Mouse (Mus musculus) neural tube, embryonic 14.5 days (tissue): Measurements from ENCODE around the gene Caml. TPM values are rescaled to one million over a fixed set of nuclear protein-coding genes. Genes with fewer than 3 reads are reported as not detected.
"Not testable (repeated sequence)": the region's sequence is repeated elsewhere in the genome, so short reads cannot be mapped to it uniquely, and the experiment has no call there.

ENCODE experiments used
- ATAC-seq: fragments of 200-750 bp; cut with Nextera tagmentation; 2 replicates; pipeline ENCODE4 v1.8.0; 2017; ENCODE audit warnings: low read depth, mild to moderate bottlenecking, moderate TSS enrichment, moderate library complexity
- H3K27ac ChIP-seq: fragments of 300-500 bp; sonication (generic); 2 replicates; pipeline ENCODE4 v1.5.1; 2014; ENCODE audit warnings: low read depth, mild to moderate bottlenecking, control low read depth, low read length, moderate library complexity, mixed read lengths
- H3K27me3 ChIP-seq: fragments of 300-500 bp; sonication (generic); 2 replicates; pipeline ENCODE4 v1.6.1; 2014; ENCODE audit warnings: low read length; ENCODE audit not compliant: control insufficient read depth, insufficient read depth
- H3K36me3 ChIP-seq: fragments of 300-500 bp; sonication (generic); 2 replicates; pipeline ENCODE4 v1.6.1; 2014; ENCODE audit warnings: low read length, mixed read lengths; ENCODE audit not compliant: control insufficient read depth, insufficient read depth
- H3K4me1 ChIP-seq: fragments of 300-500 bp; sonication (generic); 2 replicates; pipeline ENCODE4 v1.6.1; 2014; ENCODE audit warnings: low read length; ENCODE audit not compliant: control insufficient read depth, insufficient read depth
- H3K4me2 ChIP-seq: fragments of 300-500 bp; sonication (generic); 2 replicates; pipeline ENCODE4 v1.6.1; 2014; ENCODE audit warnings: mild to moderate bottlenecking, low read depth, low read length, control low read depth
- H3K4me3 ChIP-seq: fragments of 300-500 bp; sonication (generic); 2 replicates; pipeline ENCODE4 v1.5.1; 2014; ENCODE audit warnings: low read depth, low read length, control low read depth, mixed read lengths
- H3K9ac ChIP-seq: fragments of 300-500 bp; sonication (generic); replicated peaks from 2 replicates; pipeline ENCODE4 v1.6.1; 2014; ENCODE audit warnings: low read depth, mild to moderate bottlenecking, control low read depth, low read length, mixed read lengths
- H3K9me3 ChIP-seq: fragments of 300-500 bp; sonication (generic); 2 replicates; pipeline ENCODE4 v1.6.1; 2016; ENCODE audit warnings: low read length; ENCODE audit not compliant: control insufficient read depth
- WGBS: fragments of 180-500 bp; shearing (Covaris S2); extraction: QIAGEN DNeasy Blood & Tissue Kit; methylation state at CpG from one replicate; pipeline ENCODE4 v1.1.7; 2014; 5-methylcytosine and 5-hydroxymethylcytosine counted together
- polyA plus RNA-seq: library from polyadenylated mRNA; unstranded; fragments of >200 nt; fragmentation: Nextera tagmentation; extraction: Ambion mirVana; gene quantifications from 2 replicates; pipeline ENCODE4 v1.2.1, GENCODE M21; 2014

The Caml gene
- polyA plus RNA-seq, 1 experiment from 2014 or later = 118 TPM

DNA sequence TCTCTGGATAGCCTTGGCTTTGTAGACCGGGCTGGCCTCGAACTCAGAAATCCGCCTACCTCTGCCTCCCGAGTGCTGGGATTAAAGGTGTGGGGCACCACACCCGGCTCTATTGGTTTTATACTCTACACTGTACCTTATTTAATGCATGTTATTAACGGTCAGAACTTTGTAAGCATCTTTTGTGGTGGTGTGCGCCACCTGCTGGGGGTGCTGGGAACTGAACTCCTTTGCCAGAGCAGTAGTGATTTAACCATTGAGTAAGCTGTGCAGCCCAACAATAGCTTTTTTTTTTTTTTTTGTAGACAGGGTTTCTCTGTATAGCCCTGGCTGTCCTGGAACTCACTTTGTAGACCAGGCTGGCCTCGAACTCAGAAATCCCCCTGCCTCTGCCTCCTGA lies 17.7 kb downstream of the Caml start:
- not testable (repeated sequence) for H3K4me2 ChIP-seq, H3K4me1 ChIP-seq, H3K4me3 ChIP-seq, H3K27me3 ChIP-seq, H3K9ac ChIP-seq, H3K9me3 ChIP-seq, H3K27ac ChIP-seq, ATAC-seq
- peaks cover 27% of the 10 kb centered on the region for H3K36me3 ChIP-seq
- 57% methylated on average over 8 of the region's 8 CpGs for WGBS

DNA sequence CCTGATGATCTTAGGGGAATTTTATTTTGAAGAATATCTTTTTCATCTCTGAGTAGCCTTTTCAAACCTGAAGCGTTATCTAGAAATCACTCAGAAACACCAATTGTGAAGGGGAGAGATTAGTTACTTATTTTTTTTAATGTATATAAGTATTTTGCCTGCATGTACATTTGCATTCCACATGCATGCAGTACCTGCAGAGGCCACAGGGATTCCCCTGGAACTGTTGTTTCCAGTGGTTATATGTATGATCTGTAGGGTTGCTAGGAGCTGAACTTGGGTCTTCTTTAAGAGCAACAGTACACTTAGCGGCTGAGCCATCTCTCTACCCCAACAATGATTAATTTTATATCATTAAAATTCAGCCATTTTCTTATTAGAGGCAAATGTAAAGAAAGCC lies 21.7 kb downstream of the Caml start:
- Histone ChIP-seq H3K4me3 (no peak overlapping the region), H3K27ac (no peak overlapping the region), H3K9ac (no peak overlapping the region), H3K27me3 (no peaks in the 10 kb centered on the region), H3K9me3 (no peaks in the 10 kb centered on the region), H3K36me3 (peaks cover 46% of the 10 kb centered on the region), H3K4me1 (no peaks in the 10 kb centered on the region), H3K4me2 (no peak overlapping the region)
- no peak for ATAC-seq
- 86% methylated on average over 2 of the region's 2 CpGs for WGBS

DNA sequence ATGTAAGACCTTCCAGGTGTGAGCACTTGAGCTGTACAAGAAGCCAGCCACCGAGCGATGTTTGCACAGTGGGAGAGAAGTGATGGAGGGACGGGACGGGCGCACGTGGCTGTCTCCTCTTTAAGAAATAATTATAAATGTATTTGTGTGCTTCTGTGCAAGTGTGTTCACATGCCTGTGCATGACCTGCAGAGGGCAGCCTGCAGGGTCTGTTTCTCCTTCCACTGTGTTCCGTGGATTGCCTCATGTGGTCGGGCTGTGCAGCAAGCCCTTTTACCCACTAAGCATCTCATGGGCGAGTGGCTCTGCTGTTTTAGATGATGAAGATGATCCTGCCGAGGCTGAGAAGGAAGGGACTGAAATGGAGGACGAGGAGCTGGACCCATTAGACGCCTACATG lies 27.3 kb downstream of the Caml start:
- ATAC-seq = no peak
- no peak overlapping the region for H3K9ac ChIP-seq
- no peaks in the 10 kb centered on the region for H3K27me3 ChIP-seq
- no peaks in the 10 kb centered on the region for H3K9me3 ChIP-seq
- 93% methylated on average over 12 of the region's 12 CpGs for WGBS
- H3K4me1 ChIP-seq = no peaks in the 10 kb centered on the region
- H3K36me3 ChIP-seq = peaks cover 78% of the 10 kb centered on the region
- H3K4me3 ChIP-seq = no peak overlapping the region
- no peak overlapping the region for H3K27ac ChIP-seq
- no peak overlapping the region for H3K4me2 ChIP-seq

DNA sequence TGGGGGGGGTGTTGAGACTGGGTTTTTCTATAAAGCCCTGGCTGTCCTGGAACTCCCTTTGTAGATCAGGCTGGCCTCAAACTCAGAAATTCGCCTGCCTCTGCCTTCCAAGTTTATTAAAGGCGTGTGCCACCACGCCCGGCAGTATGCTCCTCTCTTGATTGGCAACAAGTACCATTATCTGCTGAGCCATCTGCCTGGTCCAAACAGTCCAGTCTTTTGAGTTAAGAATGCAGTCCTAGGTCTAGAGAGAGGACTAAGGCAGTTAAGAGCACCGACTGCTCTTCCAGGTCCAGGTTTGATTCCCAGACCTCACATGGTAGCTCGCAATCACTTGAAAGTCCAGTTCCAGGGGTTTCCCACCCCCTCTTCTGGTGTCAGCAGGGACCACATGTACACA lies 28.2 kb downstream of the Caml start:
- Histone ChIP-seq H3K4me3 (no peak overlapping the region), H3K27me3 (no peaks in the 10 kb centered on the region), H3K4me1 (no peaks in the 10 kb centered on the region), H3K9me3 (no peaks in the 10 kb centered on the region), H3K36me3 (peaks cover 79% of the 10 kb centered on the region), H3K27ac (no peak overlapping the region), H3K9ac (no peak overlapping the region), H3K4me2 (no peak overlapping the region)
- WGBS = 92% methylated on average over 6 of the region's 6 CpGs
- no peak for ATAC-seq

GRCm38 (mm10) chr13:55668550-55668949 lies 45.7 kb downstream of the Caml start:
- Histone ChIP-seq H3K4me2 (no peak overlapping the region), H3K36me3 (peaks cover 72% of the 10 kb centered on the region), H3K9me3 (no peaks in the 10 kb centered on the region), H3K27ac (no peak overlapping the region), H3K9ac (no peak overlapping the region), H3K27me3 (no peaks in the 10 kb centered on the region), H3K4me1 (no peaks in the 10 kb centered on the region), H3K4me3 (no peak overlapping the region)
- ATAC-seq = no peak
- 83% methylated on average over 6 of the region's 6 CpGs for WGBS

GRCm38 (mm10) chr13:55672711-55673110 lies 49.9 kb downstream of the Caml start:
- 95% methylated on average over 6 of the region's 6 CpGs for WGBS
- H3K4me2 ChIP-seq = no peak overlapping the region
- no peak overlapping the region for H3K27ac ChIP-seq
- no peak for ATAC-seq
- no peak overlapping the region for H3K4me3 ChIP-seq
- H3K9ac ChIP-seq = no peak overlapping the region
- no peaks in the 10 kb centered on the region for H3K9me3 ChIP-seq
- no peaks in the 10 kb centered on the region for H3K27me3 ChIP-seq
- no peaks in the 10 kb centered on the region for H3K4me1 ChIP-seq
- H3K36me3 ChIP-seq = peaks cover 77% of the 10 kb centered on the region

GRCm38 (mm10) chr13:55677364-55677763 lies 54.6 kb downstream of the Caml start:
- Histone ChIP-seq H3K4me1 (no peaks in the 10 kb centered on the region), H3K9ac (no peak overlapping the region), H3K27ac (no peak overlapping the region), H3K27me3 (no peaks in the 10 kb centered on the region), H3K9me3 (no peaks in the 10 kb centered on the region), H3K4me2 (no peak overlapping the region), H3K36me3 (peaks cover 58% of the 10 kb centered on the region), H3K4me3 (no peak overlapping the region)
- WGBS = 83% methylated on average over 8 of the region's 8 CpGs
- no peak for ATAC-seq

Other genes starting within 250 kb of the Caml start
- gene Slc34a1, start 224.8 kb upstream of the Caml start, polyA plus RNA-seq = 0.19 and 0.32 TPM in 2 replicates
- gene Pfn3, start 207.8 kb upstream of the Caml start, polyA plus RNA-seq = 0.55 and 1.2 TPM in 2 replicates
- gene F12, start 196.2 kb upstream of the Caml start, polyA plus RNA-seq = 0.18 TPM in 1 of 2 replicates, not detected in the other
- gene Grk6, start 177.9 kb upstream of the Caml start, polyA plus RNA-seq = 39.0 and 42.1 TPM in 2 replicates
- gene Prr7, start 158.7 kb upstream of the Caml start, polyA plus RNA-seq = 5.8 and 6.7 TPM in 2 replicates
- 376 and 450 TPM in 2 replicates for gene Dbn1, start 134.9 kb upstream of the Caml start, polyA plus RNA-seq
- gene Pdlim7, start 109.3 kb upstream of the Caml start, polyA plus RNA-seq = 142 and 163 TPM in 2 replicates
- gene Dok3, start 93.7 kb upstream of the Caml start, polyA plus RNA-seq = 4.2 and 4.6 TPM in 2 replicates
- 51.3 and 54.1 TPM in 2 replicates for gene Ddx41, start 86.3 kb upstream of the Caml start, polyA plus RNA-seq
- 47.1 and 50.1 TPM in 2 replicates for gene Fam193b, start 51.9 kb upstream of the Caml start, polyA plus RNA-seq
- gene Tmed9, start 49.3 kb upstream of the Caml start, polyA plus RNA-seq = 49.3 and 57.0 TPM in 2 replicates
- gene B4galt7, start 23.1 kb upstream of the Caml start, polyA plus RNA-seq = 32.7 and 40.4 TPM in 2 replicates
- 31.2 and 35.4 TPM in 2 replicates for gene Ddx46, start 12.0 kb downstream of the Caml start, polyA plus RNA-seq
- 97.6 and 107 TPM in 2 replicates for gene B230219D22Rik, start 70.1 kb downstream of the Caml start, polyA plus RNA-seq
- gene Txndc15, start 91.6 kb downstream of the Caml start, polyA plus RNA-seq = 150 and 156 TPM in 2 replicates
- gene Pcbd2, start 104.4 kb downstream of the Caml start, polyA plus RNA-seq = 19.6 and 23.9 TPM in 2 replicates
- gene Catsper3, start 161.6 kb downstream of the Caml start, polyA plus RNA-seq = not detected in 2 replicates
- not detected in 2 replicates for gene Pitx1, start 213.2 kb downstream of the Caml start, polyA plus RNA-seq